Mouse (Mus musculus) 3134 (cell line): ENCODE data around the gene Cd47.

Experiments
- DNase-seq: peaks from one replicate; pipeline ENCODE4 v3.0.0-alpha.2; 2011; ENCODE audit warnings: low spot score; ENCODE audit not compliant: insufficient read length; ENCODE audit errors: extremely low read depth

Gene Cd47

DNA sequence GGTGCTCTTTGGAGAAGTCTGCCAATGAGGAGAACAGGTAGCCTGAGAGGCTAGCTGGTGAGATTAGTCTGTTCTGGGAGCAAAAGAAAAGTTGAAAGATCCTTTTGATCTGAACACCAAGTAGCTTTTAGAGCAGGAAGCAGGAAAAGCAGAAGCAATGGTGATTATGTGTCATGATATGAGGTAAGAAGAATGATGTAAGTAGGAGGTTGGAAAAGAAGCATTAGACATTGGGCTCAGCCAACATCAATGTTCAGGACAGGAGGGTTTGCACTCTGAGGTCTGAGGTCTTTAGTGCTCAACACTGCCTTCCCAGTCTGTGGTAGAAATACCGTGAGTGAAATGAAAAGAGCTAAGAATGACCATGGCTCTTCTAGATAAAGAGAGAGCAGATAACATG lies 143.4 kb downstream of the Cd47 start:
- DNase-seq = no peak

GRCm38 (mm10) chr16:49945084-49945483 lies 144.8 kb downstream of the Cd47 start:
- no peak for DNase-seq

GRCm38 (mm10) chr16:49947049-49947448 lies 146.7 kb downstream of the Cd47 start:
- DNase-seq = no peak

GRCm38 (mm10) chr16:49947610-49948009 lies 147.3 kb downstream of the Cd47 start:
- no peak for DNase-seq

DNA sequence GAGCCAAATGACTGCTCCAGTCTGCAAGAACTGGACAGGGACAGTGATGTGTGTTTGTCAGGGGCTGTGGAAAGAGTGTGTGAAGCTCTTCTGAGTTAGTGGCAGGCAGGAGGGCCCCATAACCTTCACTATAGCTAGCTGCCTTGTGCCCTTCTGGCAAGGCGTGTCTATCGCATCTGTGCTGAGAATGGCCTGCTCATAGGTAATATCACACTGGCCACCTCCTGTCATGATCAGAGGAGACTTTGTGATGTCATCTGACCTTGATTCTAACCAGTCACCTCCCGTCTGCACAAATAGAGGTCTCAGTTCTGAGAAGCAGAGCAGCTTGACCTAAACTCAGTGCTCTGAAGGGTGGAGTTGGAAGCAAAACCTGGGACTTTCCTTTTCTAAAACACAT lies 148.0 kb downstream of the Cd47 start:
- DNase-seq = no peak

DNA sequence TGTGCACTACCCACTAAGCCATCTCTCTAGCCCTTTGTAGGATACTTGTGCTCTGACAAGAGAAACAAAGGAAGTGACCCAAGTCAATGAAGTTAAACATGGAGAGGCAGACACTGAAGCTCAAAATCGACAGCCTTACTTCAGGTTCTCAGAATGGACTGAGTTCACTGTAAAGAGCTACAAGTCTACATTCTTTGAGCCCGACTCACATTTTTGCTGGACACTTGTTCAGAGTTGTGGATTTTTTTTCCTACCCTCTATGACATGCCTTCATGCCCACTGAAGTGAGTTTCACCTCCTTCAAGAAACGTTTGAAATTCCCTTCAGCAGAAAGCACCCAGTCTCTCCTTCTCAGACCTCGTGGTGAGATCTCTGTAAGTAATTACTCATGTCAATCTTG lies 148.9 kb downstream of the Cd47 start:
- no peak for DNase-seq

GRCm38 (mm10) chr16:49950340-49950739 lies 150.0 kb downstream of the Cd47 start:
- DNase-seq = no peak

GRCm38 (mm10) chr16:49951288-49951691 lies 151.0 kb downstream of the Cd47 start:
- DNase-seq = peak; percentile 63

- peak; percentile 80 for DNase-seq
Measured at GRCm38 (mm10) chr16:49951925-49952523, 151.7 kb downstream of the Cd47 start.

DNA sequence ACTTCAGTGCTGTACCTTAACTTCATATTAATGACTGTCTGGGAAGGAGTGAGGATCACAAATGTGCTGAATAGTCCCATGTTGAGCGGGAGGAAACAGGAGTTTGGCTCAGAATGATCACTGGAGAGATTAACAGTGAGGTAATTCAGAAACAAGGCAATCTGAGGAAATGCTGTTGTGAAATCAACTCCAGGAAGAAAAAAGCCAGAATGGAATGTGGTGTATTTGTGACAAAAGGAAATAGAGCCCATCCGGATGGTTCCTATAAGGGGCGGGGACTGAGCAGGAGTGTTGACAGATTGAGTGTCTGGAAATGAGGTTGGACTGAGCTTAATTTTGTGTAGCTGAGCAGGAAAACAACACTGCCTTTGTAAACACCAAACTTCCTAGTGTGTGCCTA lies 153.5 kb downstream of the Cd47 start:
- peak; percentile 30 for DNase-seq

GRCm38 (mm10) chr16:49954909-49955308 lies 154.6 kb downstream of the Cd47 start:
- no peak for DNase-seq

- no peak for DNase-seq
Measured at GRCm38 (mm10) chr16:49955325-49955724, 155.0 kb downstream of the Cd47 start.

DNA sequence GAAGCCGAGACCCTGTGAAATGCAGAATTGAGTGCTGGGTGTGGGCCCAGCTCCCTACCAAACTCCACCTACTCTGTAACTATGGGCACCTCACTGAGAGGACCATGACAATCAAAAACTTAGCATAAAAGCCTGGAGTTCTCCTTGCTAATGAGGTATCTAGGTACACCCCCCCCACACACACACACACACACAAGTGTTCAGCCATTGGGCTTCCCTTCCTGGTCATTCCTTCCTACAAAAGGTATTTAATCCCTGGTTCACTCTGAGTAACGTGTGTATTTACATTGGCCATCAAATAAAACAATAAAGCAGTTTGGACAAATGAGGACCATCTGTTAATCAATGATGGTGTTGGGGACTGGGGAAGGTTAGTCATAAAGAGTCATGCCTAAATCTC lies 155.6 kb downstream of the Cd47 start:
- no peak for DNase-seq

GRCm38 (mm10) chr16:49956531-49957302 lies 156.4 kb downstream of the Cd47 start:
- no peak for DNase-seq

DNA sequence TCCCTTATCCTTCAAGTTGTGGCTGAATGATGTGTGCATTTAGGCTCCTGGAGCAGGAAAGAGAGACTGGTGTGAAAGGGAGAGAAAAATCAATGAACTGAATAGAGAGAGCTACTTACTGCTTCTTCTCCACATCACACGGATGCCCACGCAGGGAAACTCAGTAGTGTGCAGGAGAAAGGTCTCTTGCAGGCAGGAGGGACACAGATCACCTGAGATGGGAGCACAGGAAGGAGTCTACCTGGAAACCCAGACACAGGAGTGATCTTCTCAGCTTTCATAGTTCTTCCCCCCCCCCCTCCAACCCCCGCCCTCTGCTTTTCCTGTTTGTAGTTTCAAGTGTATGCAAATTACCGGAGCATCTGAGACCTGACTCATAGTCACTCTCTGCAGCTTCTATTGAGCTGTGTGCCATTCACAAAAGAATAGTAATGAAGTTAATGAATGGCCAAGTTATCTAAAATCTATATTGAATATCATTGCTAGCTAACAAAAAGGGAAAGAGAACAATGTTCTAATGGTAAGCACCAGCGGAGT lies 158.6 kb downstream of the Cd47 start:
- DNase-seq = no peak

DNA sequence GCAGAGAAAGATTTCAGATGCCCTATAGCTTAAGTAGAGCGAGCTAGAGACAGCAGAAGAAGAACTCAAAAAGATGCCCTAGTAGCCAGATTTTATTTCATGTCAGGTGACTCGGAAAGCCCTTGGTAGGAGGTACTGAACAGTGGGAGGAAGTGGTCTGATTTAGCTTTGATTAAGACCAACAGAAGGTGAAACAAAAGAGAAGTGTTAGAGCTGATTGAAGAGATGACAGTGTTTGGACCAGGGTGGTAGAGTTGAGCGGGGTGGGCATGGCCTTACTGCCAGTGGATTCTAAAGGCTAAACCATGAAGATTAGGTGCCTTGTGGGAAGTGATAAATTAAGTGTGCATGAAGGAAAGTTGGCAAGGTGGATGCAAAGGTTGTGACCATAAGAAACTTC lies 162.0 kb downstream of the Cd47 start:
- no peak for DNase-seq

GRCm38 (mm10) chr16:49964321-49964986 lies 164.1 kb downstream of the Cd47 start:
- DNase-seq = no peak
